Mouse (Mus musculus) bone marrow, adult 2 months (tissue): ENCODE results near the gene Plekho1. TPM values are rescaled to one million over a fixed set of nuclear protein-coding genes. Genes with fewer than 3 reads are reported as not detected.
"Not testable (repeated sequence)": the region's sequence is repeated elsewhere in the genome, so short reads cannot be mapped to it uniquely, and the experiment has no call there.

Source experiments
- H3K27ac ChIP-seq: fragments of 200-500 bp; 2 replicates; pipeline ENCODE4 v1.5.1; 2012; ENCODE audit warnings: low read depth, mild to moderate bottlenecking, control low read depth, inconsistent platforms, low read length; ENCODE audit not compliant: control insufficient read depth, poor library complexity, insufficient read depth
- H3K4me1 ChIP-seq: fragments of 200-500 bp; 2 replicates; pipeline ENCODE4 v1.6.1; 2011; ENCODE audit warnings: low read length; ENCODE audit not compliant: control insufficient read depth, insufficient read depth
- H3K4me3 ChIP-seq: fragments of 200-500 bp; replicated peaks from 2 replicates; pipeline ENCODE3; 2011; ENCODE audit warnings: mild to moderate bottlenecking, low read depth, low read length, control low read depth; ENCODE audit not compliant: control insufficient read depth
- CTCF ChIP-seq: fragments of 200-500 bp; IDR thresholded peaks from 2 replicates; pipeline ENCODE4 v1.5.1; 2011; ENCODE audit warnings: low read length, control low read depth; ENCODE audit not compliant: control insufficient read depth, insufficient read depth
- POLR2A ChIP-seq: fragments of 200-500 bp; IDR thresholded peaks from 2 replicates; pipeline ENCODE4 v1.6.1; 2011; ENCODE audit warnings: low read depth, mild to moderate bottlenecking, control low read depth, low read length, borderline replicate concordance; ENCODE audit not compliant: control insufficient read depth
- WGBS: fragments of 180-500 bp; shearing (Covaris S2); methylation state at CpG from one replicate; pipeline ENCODE4 v1.1.7; 2018; 5-methylcytosine and 5-hydroxymethylcytosine counted together
- polyA plus RNA-seq: library from polyadenylated mRNA; stranded (reverse); fragments of >200 nt; gene quantifications from 2 replicates; pipeline ENCODE4 v1.2.4, GENCODE M21; 2011; ENCODE audit warnings: low replicate concordance; ENCODE audit not compliant: missing spikeins, insufficient read depth, insufficient read length

Plekho1 gene
- polyA plus RNA-seq, 1 experiment: 59.2 TPM

- TF ChIP-seq CTCF (no peak), POLR2A (no peak)
- peaks cover 4% of the 10 kb centered on the region; the same call in 1 of the 2 replicates for H3K4me1 ChIP-seq
- H3K27ac ChIP-seq: peak overlapping the region; percentile 93
- no peak overlapping the region for H3K4me3 ChIP-seq
- 42% methylated on average over 12 of the region's 12 CpGs for WGBS
Measured at GRCm38 (mm10) chr3:95972251-95972872, 23.4 kb downstream of the Plekho1 start.

GRCm38 (mm10) chr3:95970661-95971060 lies 25.1 kb downstream of the Plekho1 start:
- not testable (repeated sequence) for H3K27ac ChIP-seq, H3K4me3 ChIP-seq, H3K4me1 ChIP-seq
- 69% methylated on average over 7 of the region's 7 CpGs for WGBS

GRCm38 (mm10) chr3:95969277-95969676 lies 26.5 kb downstream of the Plekho1 start:
- 72% methylated on average over 1 of the region's 1 CpGs for WGBS
- Histone ChIP-seq H3K4me1 (no peaks in the 10 kb centered on the region; the same call in 1 of the 2 replicates), H3K4me3 (no peak overlapping the region), H3K27ac (no peak overlapping the region)
- TF ChIP-seq CTCF (no peak), POLR2A (no peak)

GRCm38 (mm10) chr3:95965518-95966451 lies 30.0 kb downstream of the Plekho1 start:
- no peak for TF ChIP-seq CTCF
- TF ChIP-seq POLR2A: no peak
- no peak overlapping the region for H3K4me3 ChIP-seq
- peak overlapping the region; percentile 42 for H3K27ac ChIP-seq
- no peaks in the 10 kb centered on the region; the same call in 1 of the 2 replicates for H3K4me1 ChIP-seq
- 7% methylated on average over 7 of the region's 7 CpGs for WGBS

GRCm38 (mm10) chr3:95963681-95964080 lies 32.1 kb downstream of the Plekho1 start:
- WGBS: 35% methylated on average over 4 of the region's 4 CpGs

GRCm38 (mm10) chr3:95963230-95963629 lies 32.6 kb downstream of the Plekho1 start:
- Histone ChIP-seq H3K27ac (no peak overlapping the region), H3K4me3 (no peak overlapping the region)
- TF ChIP-seq CTCF (no peak), POLR2A (no peak)

More at GRCm38 (mm10) chr3:95963681-95964080, 32.1 kb downstream of the Plekho1 start:
- Histone ChIP-seq H3K4me3 (no peak overlapping the region), H3K4me1 (no peaks in the 10 kb centered on the region; the same call in 1 of the 2 replicates), H3K27ac (no peak overlapping the region)
- TF ChIP-seq CTCF: peak; percentile 55
- no peak for TF ChIP-seq POLR2A

GRCm38 (mm10) chr3:95962182-95962581 lies 33.6 kb downstream of the Plekho1 start:
- 85% methylated on average over 8 of the region's 8 CpGs for WGBS
- not testable (repeated sequence) for H3K4me1 ChIP-seq, H3K4me3 ChIP-seq, H3K27ac ChIP-seq

More at GRCm38 (mm10) chr3:95963230-95963629, 32.6 kb downstream of the Plekho1 start:
- no peaks in the 10 kb centered on the region; the same call in 1 of the 2 replicates for H3K4me1 ChIP-seq
- WGBS: 66% methylated on average over 2 of the region's 2 CpGs

GRCm38 (mm10) chr3:95959807-95960206 lies 36.0 kb downstream of the Plekho1 start:
- no peaks in the 10 kb centered on the region; the same call in 1 of the 2 replicates for H3K4me1 ChIP-seq
- no peak overlapping the region for H3K4me3 ChIP-seq
- no peak for TF ChIP-seq POLR2A
- no peak for TF ChIP-seq CTCF
- WGBS: 72% methylated on average over 1 of the region's 1 CpGs
- no peak overlapping the region for H3K27ac ChIP-seq
